Mouse (Mus musculus): ENCODE data around the gene Gm17651.

- TF ChIP-seq POLR2A (IDR thresholded peaks at IDR 0.05; ENCODE audit: low read depth, low read length) (no peak), CTCF (conservative IDR thresholded peaks at IDR 0.05; ENCODE audit: insufficient read depth, insufficient read length, low read depth, low read length) (no peak)
Observed at GRCm38 (mm10) chr3:97691443-97692017, 17.0 kb upstream of the Gm17651 start.

All from kidney, adult 2 months (tissue).